8 mouse cellular contexts compared by ENCODE assay signal in the genomic region with DNA sequence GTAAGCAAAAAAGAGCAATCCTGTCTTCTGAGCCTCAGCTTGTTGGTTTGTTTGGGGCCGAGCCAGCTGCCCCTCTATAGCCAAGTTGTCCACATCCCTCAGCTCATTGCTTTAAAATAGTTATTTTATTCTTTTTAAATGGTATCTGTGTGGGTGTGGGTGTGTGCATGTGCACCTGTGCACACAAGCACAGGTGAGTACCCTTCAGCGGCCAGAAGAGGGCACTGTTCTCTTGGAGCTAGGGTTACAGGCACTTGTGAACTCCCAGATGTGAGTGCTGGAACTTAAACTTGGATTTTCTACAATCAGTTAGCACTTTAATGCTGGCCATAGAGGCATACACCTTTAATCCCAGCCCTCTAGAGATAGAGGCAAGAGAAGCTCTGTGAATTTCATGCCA. TPM values are rescaled to one million over a fixed set of nuclear protein-coding genes. Genes with fewer than 3 reads are reported as not detected.
A peak's percentile ranks its signal among the peaks of the same experiment; 100 is the strongest.
DNase-seq lines count a peak whose midpoint lies in the region; ATAC-seq and TF ChIP-seq lines count a peak whose summit lies in the region.

No protein-coding gene starts in this region.

- no peaks in the 10 kb centered on the region for H3K79me2 ChIP-seq in MEL (ENCODE audit: control insufficient read depth, insufficient read depth, low read length, poor library complexity)

- 43% methylated on average over 2 of the region's 2 CpGs for WGBS in kidney, embryonic 16.5 days

- DNase-seq in kidney, adult 11 months = peak; percentile 33
- DNase-seq in MEL (ENCODE audit: low read depth, low spot score) = peak; percentile 70
- DNase-seq in c-Kit-positive CD71-negative TER-119-negative erythroid progenitor cells, embryonic 14.5 days (ENCODE audit: low read depth) = peak; percentile 31
- peak; percentile 45 for DNase-seq in lung, postnatal 10 days
- DNase-seq in urinary bladder, postnatal 10 days (ENCODE audit: low spot score) = no peak

- H3K4me2 ChIP-seq in kidney, embryonic 16.5 days (replicated peaks; ENCODE audit: low read depth, low read length) = no peak overlapping the region

- H3K4me1 ChIP-seq in kidney, embryonic 16.5 days (ENCODE audit: insufficient read depth, low read length) = no peaks in the 10 kb centered on the region
- peaks cover 0 to 4% of the 10 kb centered on the region in 2 experiments; a peak in 2 of 4 replicates for H3K4me1 ChIP-seq in MEL (ENCODE audit: control insufficient read depth in 1 of 2, insufficient read depth in 2 of 2, low read length in 2 of 2)

- peak; percentile 70 to 82 (median 75) for TF ChIP-seq CTCF in MEL (IDR thresholded peaks at IDR 0.05 in 2 of 3, conservative IDR thresholded peaks at IDR 0.05 in 1 of 3; ENCODE audit: control insufficient read depth in 1 of 3, insufficient read depth in 1 of 3, low read depth in 2 of 3, low read length in 3 of 3, poor library complexity in 1 of 3, severe bottlenecking in 1 of 3)

- no peaks in the 10 kb centered on the region for H3K27me3 ChIP-seq in kidney, embryonic 16.5 days (ENCODE audit: insufficient read depth, low read length)
- H3K27me3 ChIP-seq in MEL (ENCODE audit: control insufficient read depth in 1 of 2, insufficient read depth in 2 of 2, low read length in 2 of 2) = no peaks in the 10 kb centered on the region

- H3K36me3 ChIP-seq in kidney, embryonic 16.5 days (ENCODE audit: insufficient read depth, low read length) = no peaks in the 10 kb centered on the region
- peaks cover 0 to 3% of the 10 kb centered on the region in 2 experiments; a peak in 2 of 4 replicates for H3K36me3 ChIP-seq in MEL (ENCODE audit: control insufficient read depth in 1 of 2, insufficient read depth in 2 of 2, low read length in 2 of 2)

- TF ChIP-seq RAD21 in MEL (IDR thresholded peaks at IDR 0.05; ENCODE audit: low read depth, low read length) = peak; percentile 67

- no peak for TF ChIP-seq EP300 in MEL (IDR thresholded peaks at IDR 0.05; ENCODE audit: low read depth in 1 of 2, low read length in 2 of 2)

- no peak overlapping the region for H3K9ac ChIP-seq in kidney, embryonic 16.5 days (replicated peaks; ENCODE audit: low read length)
- no peak overlapping the region for H3K9ac ChIP-seq in MEL (ENCODE audit: control insufficient read depth, low read depth, low read length, poor library complexity, severe bottlenecking)

- H3K27ac ChIP-seq in kidney, embryonic 16.5 days (ENCODE audit: low read length) = no peak overlapping the region
- no peak overlapping the region for H3K27ac ChIP-seq in MEL (ENCODE audit: control insufficient read depth, low read depth, low read length)

- H3K9me3 ChIP-seq in kidney, embryonic 16.5 days (ENCODE audit: low read length) = no peaks in the 10 kb centered on the region
- no peaks in the 10 kb centered on the region for H3K9me3 ChIP-seq in MEL (replicated peaks; ENCODE audit: insufficient read depth, low read length)

- H3K4me3 ChIP-seq in kidney, embryonic 16.5 days (ENCODE audit: low read length) = no peak overlapping the region
- H3K4me3 ChIP-seq in MEL (ENCODE audit: control insufficient read depth in 1 of 2, insufficient read depth in 1 of 2, low read depth in 2 of 2, low read length in 2 of 2) = no peak overlapping the region

- TF ChIP-seq POLR2A in MEL (IDR thresholded peaks at IDR 0.05; ENCODE audit: control insufficient read depth in 1 of 2, insufficient read depth in 1 of 2, low read depth in 1 of 2, low read length in 2 of 2, poor library complexity in 1 of 2) = no peak

- no peak for ATAC-seq in kidney, embryonic 16.5 days (ENCODE audit: low FRiP score, low TSS enrichment)
- peak; percentile 89 for ATAC-seq in granulocyte monocyte progenitor cell, adult 5-6 weeks (replicated peaks; ENCODE audit: poor library complexity, severe bottlenecking)
- no peak for ATAC-seq in monocyte, adult 5-6 weeks (replicated peaks; ENCODE audit: insufficient number of reproducible peaks, low FRiP score, low TSS enrichment, poor library complexity, severe bottlenecking)

TF ChIP-seq in MEL, 35 proteins besides CTCF, POLR2A, EP300 and RAD21:
- TF ChIP-seq ZMIZ1 (IDR thresholded peaks at IDR 0.05; ENCODE audit: low read depth, low read length) = no peak
- TF ChIP-seq HCFC1 (IDR thresholded peaks at IDR 0.05; ENCODE audit: low read depth, low read length) = no peak
- peak; percentile 73 for TF ChIP-seq SMC3 (IDR thresholded peaks at IDR 0.05; ENCODE audit: low read depth, low read length)
- peak; percentile 66 for TF ChIP-seq ZC3H11A (IDR thresholded peaks at IDR 0.05; ENCODE audit: low read depth, low read length)
- TF ChIP-seq SIN3A (IDR thresholded peaks at IDR 0.05; ENCODE audit: low read length) = no peak
- TF ChIP-seq NELFE (IDR thresholded peaks at IDR 0.05; ENCODE audit: low read depth, low read length) = no peak
- no peak for TF ChIP-seq CHD2 (IDR thresholded peaks at IDR 0.05; ENCODE audit: low read length)
TF ChIP-seq in MEL: peak in this region for 2.

RNA-seq across cellular contexts. Expression of a gene that starts 26.8 kb away (rescaled TPM):
- 21.0 and 23.8 TPM in 2 replicates for polyA plus RNA-seq in kidney, embryonic 16.5 days (2015; fragmentation: Nextera tagmentation; extraction: Ambion mirVana)
- total RNA-seq in MEL (2012; rRNA removed) = 18.3 and 21.2 TPM in 2 replicates
- polyA plus RNA-seq in MEL (2012; ENCODE audit: insufficient read depth in 1 of 2, insufficient read length in 2 of 2, low read depth in 1 of 2, low replicate concordance in 2 of 2, missing spikeins in 1 of 2) = 10 to 100 TPM in 1 of 2 experiments, not detected in 1; 25.4 TPM
- total RNA-seq in granulocyte monocyte progenitor cell, adult 5-6 weeks (2014; fragmentation: Nextera tagmentation) = 10.6 and 12.3 TPM in 2 replicates
- total RNA-seq in granulocyte monocyte progenitor cell, adult 5-6 weeks (2017) = 27.4 and 37.0 TPM in 2 replicates
- 0.19 TPM in 1 of 3 replicates, not detected in the others for total RNA-seq in monocyte, adult 5-6 weeks (2017)
